Mouse (Mus musculus): ENCODE measurements around the gene Serpinb6b.

DNA sequence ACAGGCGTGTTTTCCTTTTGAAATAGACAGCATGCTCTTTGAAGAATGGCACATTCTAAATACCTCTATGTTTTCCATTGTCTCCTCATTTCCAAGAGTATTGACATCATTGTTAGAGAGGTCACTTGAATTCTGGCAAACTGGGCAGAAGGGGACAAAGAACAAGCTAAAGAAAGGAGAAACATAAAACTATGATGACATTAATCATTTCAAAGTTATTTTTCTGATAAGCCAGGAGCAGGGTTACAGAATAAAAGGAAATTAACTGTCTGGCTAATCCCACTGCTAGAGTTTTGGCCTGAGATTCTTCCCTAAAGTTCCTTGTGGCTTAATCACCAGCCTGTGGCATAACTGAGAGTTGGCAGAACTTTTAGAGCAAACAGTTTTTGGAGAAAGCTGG is 37.8 kb upstream of the Serpinb6b start:
- TF ChIP-seq CTCF (conservative IDR thresholded peaks at IDR 0.05; ENCODE audit: low read length) (no peak), POU5F1 (IDR thresholded peaks at IDR 0.05; ENCODE audit: borderline replicate concordance, low read length) (no peak)

Measured in E14TG2a.4 (cell line).